Mouse (Mus musculus): ENCODE measurements around the gene Ctrl.
A peak's percentile ranks its signal among the peaks of the same experiment; 100 is the strongest.

The Ctrl gene

GRCm38 (mm10) chr8:105938306-105938669 lies 4.6 kb upstream of the Ctrl start, which contains the start of gene Psmb10:
Psmb10 (minus strand) TSS chr8:105938444.
- DNase-seq (ENCODE audit: low read depth in 2 of 2, low spot score in 2 of 2): no peak

- peak; percentile 29 to 47 for DNase-seq (ENCODE audit: low read depth in 2 of 2, low spot score in 2 of 2)
Measured at GRCm38 (mm10) chr8:105937496-105938305, 4.0 kb upstream of the Ctrl start.

- peak in 1 of 2 experiments; percentile 39 for DNase-seq (ENCODE audit: low read depth in 2 of 2, low spot score in 2 of 2)
Measured at GRCm38 (mm10) chr8:105936866-105937475, 3.3 kb upstream of the Ctrl start.

GRCm38 (mm10) chr8:105935863-105936603 lies 2.4 kb upstream of the Ctrl start:
- DNase-seq (ENCODE audit: low read depth in 2 of 2, low spot score in 2 of 2): no peak

- no peak for DNase-seq (ENCODE audit: low read depth in 2 of 2, low spot score in 2 of 2)
Measured at GRCm38 (mm10) chr8:105935105-105935504, 1.4 kb upstream of the Ctrl start.

GRCm38 (mm10) chr8:105932525-105932924 lies 1.1 kb downstream of the Ctrl start:
- no peak for DNase-seq (ENCODE audit: low read depth in 2 of 2, low spot score in 2 of 2)

- no peak for DNase-seq (ENCODE audit: low read depth in 2 of 2, low spot score in 2 of 2)
Measured at GRCm38 (mm10) chr8:105931271-105931670, 2.4 kb downstream of the Ctrl start.

- peak; percentile 86 to 92 for DNase-seq (ENCODE audit: low read depth in 2 of 2, low spot score in 2 of 2)
Measured at GRCm38 (mm10) chr8:105930602-105931001, 3.1 kb downstream of the Ctrl start.

- no peak for DNase-seq (ENCODE audit: low read depth in 2 of 2, low spot score in 2 of 2)
Measured at GRCm38 (mm10) chr8:105925123-105925522, 8.5 kb downstream of the Ctrl start.

- no peak for DNase-seq (ENCODE audit: low read depth in 2 of 2, low spot score in 2 of 2)
Measured at GRCm38 (mm10) chr8:105919390-105919789, 14.3 kb downstream of the Ctrl start.

- peak; percentile 41 to 58 for DNase-seq (ENCODE audit: low read depth in 2 of 2, low spot score in 2 of 2)
Measured at GRCm38 (mm10) chr8:105900941-105901616, 32.6 kb downstream of the Ctrl start.

GRCm38 (mm10) chr8:105900180-105900940 lies 33.3 kb downstream of the Ctrl start, which contains the start of gene Pskh1:
Pskh1 (plus strand) TSS chr8:105900441.
- DNase-seq (ENCODE audit: low read depth in 2 of 2, low spot score in 2 of 2): peak; percentile 86 to 87

- no peak for DNase-seq (ENCODE audit: low read depth in 2 of 2, low spot score in 2 of 2)
Measured at GRCm38 (mm10) chr8:105897801-105898480, 35.7 kb downstream of the Ctrl start.

GRCm38 (mm10) chr8:105893339-105893738 lies 40.3 kb downstream of the Ctrl start, which contains the start of gene Nrn1l:
Nrn1l (plus strand) TSS chr8:105893567.
- DNase-seq (ENCODE audit: low read depth in 2 of 2, low spot score in 2 of 2): no peak

- DNase-seq (ENCODE audit: low read depth in 2 of 2, low spot score in 2 of 2): peak in 1 of 2 experiments; percentile 9
Measured at GRCm38 (mm10) chr8:105892432-105892831, 41.2 kb downstream of the Ctrl start.

GRCm38 (mm10) chr8:105890870-105891269 lies 42.8 kb downstream of the Ctrl start:
- no peak for DNase-seq (ENCODE audit: low read depth in 2 of 2, low spot score in 2 of 2)

- DNase-seq (ENCODE audit: low read depth in 2 of 2, low spot score in 2 of 2): no peak
Measured at GRCm38 (mm10) chr8:105889756-105890465, 43.8 kb downstream of the Ctrl start.
